Mouse (Mus musculus): ENCODE data around the gene Ptpn13.

Gene Ptpn13

GRCm38 (mm10) chr5:103424678-103425319 lies at the start of gene Ptpn13:
TSS of gene Ptpn13 (plus strand) at chr5:103425192.
- peak; percentile 91 to 95 for DNase-seq

GRCm38 (mm10) chr5:103375226-103375625 lies 49.8 kb upstream of the Ptpn13 start:
- DNase-seq, result no peak

GRCm38 (mm10) chr5:103376354-103377295 lies 48.4 kb upstream of the Ptpn13 start:
- no peak for DNase-seq

GRCm38 (mm10) chr5:103377493-103378130 lies 47.4 kb upstream of the Ptpn13 start:
- no peak for DNase-seq

GRCm38 (mm10) chr5:103380785-103381527 lies 44.0 kb upstream of the Ptpn13 start:
- no peak for DNase-seq

DNA sequence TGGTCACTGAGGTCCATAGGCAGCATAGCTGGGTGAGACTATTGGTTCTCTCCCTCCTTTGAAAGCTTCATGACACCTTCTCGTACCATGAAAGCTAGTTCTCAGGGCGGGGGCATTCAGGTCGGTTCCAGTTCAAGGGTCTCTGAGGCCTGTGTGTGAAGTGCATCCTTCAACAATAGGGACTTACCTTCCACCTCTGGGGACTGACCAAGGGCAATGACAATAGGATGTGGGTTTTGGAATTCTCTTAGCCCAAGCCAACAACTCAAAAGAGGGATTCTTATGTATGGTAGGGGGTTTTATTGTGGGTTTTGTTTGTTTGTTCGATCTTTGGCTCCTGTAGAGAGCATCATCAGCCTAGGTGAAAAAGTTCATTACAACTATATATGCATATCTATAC lies 42.0 kb upstream of the Ptpn13 start:
- DNase-seq, result no peak

GRCm38 (mm10) chr5:103384021-103384420 lies 41.0 kb upstream of the Ptpn13 start:
- DNase-seq, result peak in 1 of 2 experiments; percentile 13

DNA sequence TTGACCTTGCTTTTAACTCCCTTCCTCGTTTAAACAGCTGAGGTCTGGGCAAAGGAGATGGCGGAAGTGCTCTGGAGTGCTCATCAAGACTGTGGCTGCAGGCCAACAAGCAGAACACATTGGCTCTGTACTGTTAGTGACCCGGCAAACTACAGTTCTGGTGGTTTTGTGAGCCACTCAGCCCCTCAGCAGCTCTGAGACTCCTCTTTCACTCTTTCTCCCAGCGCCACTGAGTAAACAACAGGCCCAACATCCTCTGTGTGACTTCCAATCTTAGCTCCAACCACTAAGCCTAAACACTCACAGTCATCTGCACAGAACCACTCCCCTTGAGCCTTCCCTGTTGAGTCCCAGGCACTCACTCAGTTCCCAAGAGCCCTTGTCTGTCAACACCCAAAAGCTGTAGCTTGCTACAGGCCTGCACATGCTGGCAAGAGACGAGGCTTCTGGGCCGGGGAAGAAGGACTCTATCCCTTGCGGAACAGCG lies 37.4 kb upstream of the Ptpn13 start:
- DNase-seq, result peak; percentile 32 to 50

DNA sequence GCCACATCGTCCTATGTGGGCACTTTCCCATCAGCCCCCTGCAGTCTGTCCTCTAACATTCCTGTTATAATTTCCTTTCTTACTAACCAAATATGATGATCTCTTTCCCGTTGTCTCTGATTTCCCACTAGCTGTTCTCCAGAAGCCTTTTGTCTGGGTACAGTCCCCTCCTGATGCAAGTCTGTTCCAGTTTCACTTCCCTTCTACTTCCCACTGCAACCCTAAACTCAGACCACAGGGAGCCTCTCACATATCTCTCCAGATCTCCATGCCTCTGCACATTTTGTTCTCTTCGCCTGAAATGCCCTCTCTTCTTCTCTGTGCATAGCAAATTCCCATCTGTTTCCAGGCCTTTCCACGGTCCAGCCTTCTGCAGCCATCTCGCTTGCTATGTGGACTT lies 35.6 kb upstream of the Ptpn13 start:
- DNase-seq, result no peak

- no peak for DNase-seq
Observed at GRCm38 (mm10) chr5:103393220-103393619, 31.8 kb upstream of the Ptpn13 start.

DNA sequence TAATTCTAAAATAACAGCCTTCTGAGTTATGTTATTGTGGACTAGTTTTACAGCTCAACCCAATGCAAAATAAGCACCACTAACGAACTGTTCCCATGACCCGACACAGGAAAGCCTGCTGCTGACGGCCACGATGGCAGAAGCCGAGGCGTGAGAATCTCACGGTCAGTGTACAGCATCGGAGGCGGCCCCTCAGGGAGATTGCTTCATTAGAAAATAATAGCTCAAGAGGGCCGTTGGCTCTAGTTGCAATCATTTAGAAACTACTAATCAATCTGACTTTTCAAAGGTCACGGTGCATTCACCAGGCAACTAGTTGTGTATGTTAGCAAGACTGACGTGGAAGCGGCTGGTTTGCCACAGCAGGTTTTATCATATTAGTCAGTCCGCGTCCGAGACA lies 31.2 kb upstream of the Ptpn13 start:
- DNase-seq, result peak in 1 of 2 experiments; percentile 8

GRCm38 (mm10) chr5:103395683-103396082 lies 29.3 kb upstream of the Ptpn13 start:
- no peak for DNase-seq

DNA sequence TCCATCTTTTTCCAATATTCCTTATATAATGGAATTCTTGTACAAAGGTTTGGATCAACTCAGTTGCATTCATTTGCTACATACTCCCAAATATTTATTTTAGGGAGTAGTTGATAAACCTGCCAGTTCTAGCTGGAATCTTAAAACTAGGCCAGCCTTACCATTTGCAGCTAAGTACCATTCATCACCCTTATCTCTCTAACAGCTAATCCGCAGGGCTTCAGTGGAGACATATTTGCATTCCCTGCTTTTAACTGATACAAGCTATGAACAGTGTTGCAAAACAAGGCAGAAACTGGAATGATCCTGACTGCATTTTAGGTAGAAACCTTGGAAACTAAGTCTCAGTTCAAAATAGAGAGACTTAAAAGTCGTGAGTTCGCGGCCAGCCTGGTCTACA lies 27.6 kb upstream of the Ptpn13 start:
- no peak for DNase-seq

DNA sequence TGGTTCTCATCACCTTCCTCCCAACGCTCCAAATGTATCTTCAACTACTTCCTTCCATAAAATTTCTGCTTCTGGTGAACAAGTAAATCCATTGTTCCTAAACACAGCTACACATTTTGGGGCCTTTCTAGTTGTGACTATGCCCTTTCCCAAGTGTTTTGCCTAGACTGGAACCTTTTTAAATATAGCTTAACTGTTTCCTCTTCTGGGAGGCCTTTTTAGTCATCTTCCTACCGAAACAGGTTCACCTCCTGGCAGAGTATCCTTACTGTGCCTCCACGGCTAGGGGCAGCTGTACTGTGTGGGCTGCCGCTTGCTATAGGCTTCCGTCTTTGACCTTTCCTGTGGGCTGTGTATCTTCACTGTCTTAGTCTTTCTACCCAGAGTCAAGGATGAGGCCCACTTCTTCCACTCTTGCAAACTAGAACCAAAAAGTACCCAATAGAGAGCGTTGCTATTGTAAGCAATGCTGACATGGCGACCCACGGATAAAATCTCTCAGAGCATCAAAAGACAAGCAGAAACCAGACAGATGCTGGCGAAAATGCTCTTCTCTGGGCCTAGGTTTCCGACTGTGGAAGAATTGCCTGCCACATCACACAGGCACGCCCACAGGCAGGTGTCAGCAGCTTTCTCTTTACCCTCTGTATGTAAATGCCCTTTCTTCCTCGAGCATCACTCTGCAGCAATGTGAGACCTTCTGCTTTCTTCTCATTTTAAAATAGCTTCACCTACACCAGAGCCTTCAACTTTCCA lies 20.6 kb upstream of the Ptpn13 start:
- no peak for DNase-seq

- peak; percentile 13 to 22 for DNase-seq
Observed at GRCm38 (mm10) chr5:103405921-103406320, 19.1 kb upstream of the Ptpn13 start.

GRCm38 (mm10) chr5:103412020-103412747 lies 12.8 kb upstream of the Ptpn13 start:
- DNase-seq, result no peak

DNA sequence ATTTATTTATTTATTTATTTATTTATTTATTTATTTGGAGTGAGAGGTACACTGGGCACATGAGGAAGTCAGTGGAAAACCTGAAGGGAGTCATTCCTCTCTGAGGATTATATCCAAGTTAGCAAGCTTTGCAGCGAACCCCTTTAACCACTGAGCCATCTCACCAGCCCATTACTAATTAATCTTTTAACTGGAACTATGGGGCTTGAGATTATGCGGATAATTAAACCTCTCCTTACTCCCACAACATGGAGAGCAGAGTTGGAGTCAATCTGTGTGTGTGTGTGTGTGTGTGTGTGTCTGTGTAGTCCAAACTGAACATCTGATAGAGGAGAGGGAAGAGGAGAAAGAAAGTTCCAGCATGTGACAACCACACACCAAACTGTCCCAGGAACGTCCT lies 10.4 kb upstream of the Ptpn13 start:
- DNase-seq, result no peak

DNA sequence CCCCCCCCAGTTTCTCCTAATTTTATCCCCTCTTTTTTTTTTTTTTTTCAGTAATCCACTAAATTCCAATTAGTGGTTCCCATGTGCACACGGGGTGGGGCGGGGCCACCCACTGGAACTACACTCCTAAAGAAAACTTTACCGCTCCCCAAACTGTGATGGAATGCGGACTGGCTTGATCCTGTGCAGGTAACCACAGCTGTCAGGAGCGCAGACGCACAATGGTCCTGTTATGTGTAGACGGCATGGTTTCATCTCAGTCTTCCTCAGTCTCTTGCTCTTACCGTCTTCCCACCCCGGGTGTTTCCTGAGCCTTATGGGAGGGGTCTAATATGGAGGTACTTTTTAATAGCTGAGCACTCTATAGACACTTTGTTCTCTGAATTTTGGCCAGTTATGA lies 7.0 kb upstream of the Ptpn13 start:
- DNase-seq, result no peak

DNA sequence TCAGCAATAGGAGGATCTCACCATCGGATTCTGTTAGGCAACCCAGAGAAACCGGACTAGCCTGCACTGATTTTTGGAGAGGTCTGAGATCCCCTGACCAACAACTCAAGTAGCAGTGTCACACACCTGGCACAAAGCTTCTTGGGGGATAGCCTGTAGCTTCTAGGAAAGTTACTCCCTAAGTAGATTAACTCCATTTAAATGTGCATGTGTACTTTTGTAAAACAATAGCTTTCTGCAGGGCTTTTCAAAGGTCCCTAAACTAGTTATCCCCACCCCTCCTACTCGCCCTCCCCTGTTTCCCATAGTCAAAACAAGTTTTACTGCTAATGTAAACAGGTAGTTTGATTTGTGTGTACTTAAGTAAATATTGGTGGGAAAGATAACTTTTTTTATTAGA lies 6.1 kb upstream of the Ptpn13 start:
- no peak for DNase-seq

DNA sequence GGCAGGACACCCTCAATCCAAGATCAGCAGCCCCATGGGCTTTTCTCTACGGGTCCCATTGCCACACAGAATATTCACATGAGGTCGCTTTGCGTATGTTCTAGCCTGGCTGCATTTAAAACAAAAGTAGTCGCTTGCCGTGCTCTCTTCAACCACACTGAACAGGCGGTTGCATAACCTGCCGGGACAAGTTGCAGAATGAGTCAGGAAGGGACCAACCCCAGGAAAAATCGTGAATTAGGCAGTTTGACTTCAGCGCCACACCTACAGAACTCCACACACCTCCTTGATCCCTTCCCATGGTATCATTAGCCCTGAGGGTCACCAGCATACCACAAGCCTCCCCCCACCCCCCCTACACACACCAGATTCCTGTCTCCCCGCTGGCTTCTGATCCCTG lies 4.4 kb upstream of the Ptpn13 start:
- DNase-seq, result no peak

DNA sequence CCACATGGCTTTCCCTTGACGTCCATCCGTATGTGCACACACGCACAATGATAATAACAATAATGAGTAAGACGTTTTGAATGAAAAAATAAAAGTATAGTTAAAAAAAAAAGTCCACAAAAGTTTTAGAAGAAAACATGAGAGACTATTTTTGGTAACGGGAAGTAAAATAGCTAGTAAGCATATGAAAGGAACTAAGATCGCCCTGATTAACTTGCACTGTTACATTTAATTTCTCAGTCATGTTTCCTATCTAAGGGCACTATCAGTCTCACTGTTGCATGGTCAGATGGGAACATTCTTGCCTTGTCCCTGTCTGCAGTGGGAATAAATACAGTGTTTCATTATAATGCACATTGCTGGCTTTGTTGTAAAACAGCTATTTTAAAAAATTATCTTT lies 2.4 kb upstream of the Ptpn13 start:
- no peak for DNase-seq
